Mouse (Mus musculus): ENCODE measurements around the gene Srrm4. TPM values are rescaled to one million over a fixed set of nuclear protein-coding genes. Genes with fewer than 3 reads are reported as not detected.
"Not testable (repeated sequence)": the region's sequence is repeated elsewhere in the genome, so short reads cannot be mapped to it uniquely, and the experiment has no call there.

The Srrm4 gene
- polyA plus RNA-seq, 1 experiment from 2014 or later, result 0.88 TPM

GRCm38 (mm10) chr5:116438328-116438727 lies 153.3 kb downstream of the Srrm4 start:
- 38% methylated on average over 4 of the region's 4 CpGs for WGBS
- Histone ChIP-seq H3K4me2 (ENCODE audit: low read length) (no peak overlapping the region), H3K36me3 (ENCODE audit: control insufficient read depth, insufficient read depth, low read length) (no peaks in the 10 kb centered on the region), H3K4me3 (ENCODE audit: control insufficient read depth in 1 of 2, insufficient read depth in 1 of 2, low read depth in 1 of 2, low read length in 2 of 2) (no peak overlapping the region), H3K4me1 (ENCODE audit: control insufficient read depth in 2 of 2, insufficient read depth in 2 of 2, low read length in 2 of 2) (peaks cover 3 to 7% of the 10 kb centered on the region in 2 experiments; a peak in 3 of 4 replicates), H3K9ac (ENCODE audit: low read length) (no peak overlapping the region), H3K27me3 (ENCODE audit: control insufficient read depth, insufficient read depth, low read length) (no peaks in the 10 kb centered on the region; the same call in 1 of the 2 replicates), H3K9me3 (ENCODE audit: control insufficient read depth, low read length) (no peaks in the 10 kb centered on the region), H3K27ac (replicated peaks in 1 of 2; ENCODE audit: control insufficient read depth in 1 of 2, insufficient read depth in 1 of 2, low read depth in 2 of 2, low read length in 2 of 2) (no peak overlapping the region)
- ATAC-seq (ENCODE audit: insufficient number of reproducible peaks, insufficient read depth, low FRiP score, low read depth), result no peak

GRCm38 (mm10) chr5:116436117-116436516 lies 155.5 kb downstream of the Srrm4 start:
- H3K4me1 ChIP-seq (ENCODE audit: control insufficient read depth in 2 of 2, insufficient read depth in 2 of 2, low read length in 2 of 2), result peaks cover 3 to 7% of the 10 kb centered on the region in 2 experiments; a peak in 3 of 4 replicates
- ATAC-seq (ENCODE audit: insufficient number of reproducible peaks, insufficient read depth, low FRiP score, low read depth), result no peak
- no peaks in the 10 kb centered on the region for H3K36me3 ChIP-seq (ENCODE audit: control insufficient read depth, insufficient read depth, low read length)
- no peaks in the 10 kb centered on the region for H3K9me3 ChIP-seq (ENCODE audit: control insufficient read depth, low read length)
- no peak overlapping the region for H3K9ac ChIP-seq (ENCODE audit: low read length)
- no peaks in the 10 kb centered on the region; the same call in 1 of the 2 replicates for H3K27me3 ChIP-seq (ENCODE audit: control insufficient read depth, insufficient read depth, low read length)
- H3K4me2 ChIP-seq (ENCODE audit: low read length), result no peak overlapping the region
- no peak overlapping the region for H3K27ac ChIP-seq (replicated peaks in 1 of 2; ENCODE audit: control insufficient read depth in 1 of 2, insufficient read depth in 1 of 2, low read depth in 2 of 2, low read length in 2 of 2)
- H3K4me3 ChIP-seq (ENCODE audit: control insufficient read depth in 1 of 2, insufficient read depth in 1 of 2, low read depth in 1 of 2, low read length in 2 of 2), result no peak overlapping the region

- Histone ChIP-seq H3K4me3 (ENCODE audit: control insufficient read depth in 1 of 2, insufficient read depth in 1 of 2, low read depth in 1 of 2, low read length in 2 of 2) (no peak overlapping the region), H3K9me3 (ENCODE audit: control insufficient read depth, low read length) (no peaks in the 10 kb centered on the region), H3K27me3 (ENCODE audit: control insufficient read depth, insufficient read depth, low read length) (no peaks in the 10 kb centered on the region; the same call in 1 of the 2 replicates), H3K27ac (replicated peaks in 1 of 2; ENCODE audit: control insufficient read depth in 1 of 2, insufficient read depth in 1 of 2, low read depth in 2 of 2, low read length in 2 of 2) (no peak overlapping the region), H3K4me1 (ENCODE audit: control insufficient read depth in 2 of 2, insufficient read depth in 2 of 2, low read length in 2 of 2) (peaks cover 3 to 7% of the 10 kb centered on the region in 2 experiments; a peak in 2 of 4 replicates), H3K9ac (ENCODE audit: low read length) (no peak overlapping the region), H3K4me2 (ENCODE audit: low read length) (no peak overlapping the region), H3K36me3 (ENCODE audit: control insufficient read depth, insufficient read depth, low read length) (no peaks in the 10 kb centered on the region)
- 39% methylated on average over 13 of the region's 13 CpGs for WGBS
- ATAC-seq (ENCODE audit: insufficient number of reproducible peaks, insufficient read depth, low FRiP score, low read depth), result no peak
These were observed 156.4 kb downstream of the Srrm4 start for GRCm38 (mm10) chr5:116434976-116435850.

- Histone ChIP-seq H3K36me3 (ENCODE audit: control insufficient read depth, insufficient read depth, low read length) (no peaks in the 10 kb centered on the region), H3K4me3 (ENCODE audit: control insufficient read depth in 1 of 2, insufficient read depth in 1 of 2, low read depth in 1 of 2, low read length in 2 of 2) (no peak overlapping the region), H3K9ac (ENCODE audit: low read length) (no peak overlapping the region), H3K27ac (replicated peaks in 1 of 2; ENCODE audit: control insufficient read depth in 1 of 2, insufficient read depth in 1 of 2, low read depth in 2 of 2, low read length in 2 of 2) (no peak overlapping the region), H3K27me3 (ENCODE audit: control insufficient read depth, insufficient read depth, low read length) (no peaks in the 10 kb centered on the region; the same call in 1 of the 2 replicates), H3K9me3 (ENCODE audit: control insufficient read depth, low read length) (no peaks in the 10 kb centered on the region), H3K4me1 (ENCODE audit: control insufficient read depth in 2 of 2, insufficient read depth in 2 of 2, low read length in 2 of 2) (peaks cover 6 to 7% of the 10 kb centered on the region in 2 experiments), H3K4me2 (ENCODE audit: low read length) (no peak overlapping the region)
- 69% methylated on average over 7 of the region's 7 CpGs for WGBS
- ATAC-seq (ENCODE audit: insufficient number of reproducible peaks, insufficient read depth, low FRiP score, low read depth), result no peak
These were observed 158.7 kb downstream of the Srrm4 start for GRCm38 (mm10) chr5:116432871-116433270.

- Histone ChIP-seq H3K4me3 (ENCODE audit: control insufficient read depth in 1 of 2, insufficient read depth in 1 of 2, low read depth in 1 of 2, low read length in 2 of 2) (no peak overlapping the region), H3K4me2 (ENCODE audit: low read length) (no peak overlapping the region), H3K4me1 (ENCODE audit: control insufficient read depth in 2 of 2, insufficient read depth in 2 of 2, low read length in 2 of 2) (peaks cover 7 to 17% of the 10 kb centered on the region in 2 experiments), H3K27me3 (ENCODE audit: control insufficient read depth, insufficient read depth, low read length) (no peaks in the 10 kb centered on the region), H3K36me3 (ENCODE audit: control insufficient read depth, insufficient read depth, low read length) (no peaks in the 10 kb centered on the region), H3K9me3 (ENCODE audit: control insufficient read depth, low read length) (no peaks in the 10 kb centered on the region), H3K9ac (ENCODE audit: low read length) (no peak overlapping the region), H3K27ac (replicated peaks in 1 of 2; ENCODE audit: control insufficient read depth in 1 of 2, insufficient read depth in 1 of 2, low read depth in 2 of 2, low read length in 2 of 2) (no peak overlapping the region)
- WGBS, result 86% methylated on average over 2 of the region's 2 CpGs
- no peak for ATAC-seq (ENCODE audit: insufficient number of reproducible peaks, insufficient read depth, low FRiP score, low read depth)
These were observed 164.9 kb downstream of the Srrm4 start for GRCm38 (mm10) chr5:116426701-116427100.

- not testable (repeated sequence) for H3K36me3 ChIP-seq (ENCODE audit: control insufficient read depth, insufficient read depth, low read length); H3K9me3 ChIP-seq (ENCODE audit: control insufficient read depth, low read length); H3K4me2 ChIP-seq (ENCODE audit: low read length); H3K27ac ChIP-seq (replicated peaks in 1 of 2; ENCODE audit: control insufficient read depth in 1 of 2, insufficient read depth in 1 of 2, low read depth in 2 of 2, low read length in 2 of 2); ATAC-seq (ENCODE audit: insufficient number of reproducible peaks, insufficient read depth, low FRiP score, low read depth); H3K27me3 ChIP-seq (ENCODE audit: control insufficient read depth, insufficient read depth, low read length); H3K9ac ChIP-seq (ENCODE audit: low read length); H3K4me3 ChIP-seq (ENCODE audit: control insufficient read depth in 1 of 2, insufficient read depth in 1 of 2, low read depth in 1 of 2, low read length in 2 of 2)
- H3K4me1 ChIP-seq (ENCODE audit: control insufficient read depth in 2 of 2, insufficient read depth in 2 of 2, low read length in 2 of 2), result peaks cover 10 to 17% of the 10 kb centered on the region in 2 experiments
- WGBS, result 94% methylated on average over 3 of the region's 3 CpGs
These were observed 165.9 kb downstream of the Srrm4 start for GRCm38 (mm10) chr5:116425709-116426108.

GRCm38 (mm10) chr5:116425273-116425672 lies 166.3 kb downstream of the Srrm4 start:
- no peak overlapping the region for H3K4me3 ChIP-seq (ENCODE audit: control insufficient read depth in 1 of 2, insufficient read depth in 1 of 2, low read depth in 1 of 2, low read length in 2 of 2)
- H3K9ac ChIP-seq (ENCODE audit: low read length), result no peak overlapping the region
- no peaks in the 10 kb centered on the region for H3K9me3 ChIP-seq (ENCODE audit: control insufficient read depth, low read length)
- 66% methylated on average over 7 of the region's 7 CpGs for WGBS
- no peak overlapping the region for H3K4me2 ChIP-seq (ENCODE audit: low read length)
- H3K36me3 ChIP-seq (ENCODE audit: control insufficient read depth, insufficient read depth, low read length), result no peaks in the 10 kb centered on the region
- ATAC-seq (ENCODE audit: insufficient number of reproducible peaks, insufficient read depth, low FRiP score, low read depth), result no peak
- peaks cover 12 to 20% of the 10 kb centered on the region in 2 experiments for H3K4me1 ChIP-seq (ENCODE audit: control insufficient read depth in 2 of 2, insufficient read depth in 2 of 2, low read length in 2 of 2)
- no peaks in the 10 kb centered on the region for H3K27me3 ChIP-seq (ENCODE audit: control insufficient read depth, insufficient read depth, low read length)
- H3K27ac ChIP-seq (replicated peaks in 1 of 2; ENCODE audit: control insufficient read depth in 1 of 2, insufficient read depth in 1 of 2, low read depth in 2 of 2, low read length in 2 of 2), result no peak overlapping the region

Measured in heart, embryonic 14.5 days (tissue).